Mouse (Mus musculus): Measurements from ENCODE around the gene Cd68. TPM values are rescaled to one million over a fixed set of nuclear protein-coding genes. Genes with fewer than 3 reads are reported as not detected.
A peak's percentile ranks its signal among the peaks of the same experiment; 100 is the strongest.

Cd68 gene
- polyA plus RNA-seq, 1 experiment from 2014 or later, result 15.0 TPM

GRCm38 (mm10) chr11:69681314-69682208 is 15.6 kb upstream of the Cd68 start, which contains the start of gene Senp3:
Gene Senp3, minus strand, starts transcription at chr11:69682084.
- Histone ChIP-seq H3K9me3 (replicated peaks) (no peaks in the 10 kb centered on the region), H3K27ac (peak within 1 kb of the TSS; percentile 95), H3K27me3 (replicated peaks) (peaks cover 3% of the 10 kb centered on the region; the same call in 1 of the 2 replicates), H3K4me2 (peak within 1 kb of the TSS; percentile 80), H3K4me3 (peak within 1 kb of the TSS; percentile 81), H3K36me3 (peaks cover 41% of the 10 kb centered on the region), H3K9ac (peak within 1 kb of the TSS; percentile 86), H3K4me1 (peaks cover 54% of the 10 kb centered on the region)
- WGBS (ENCODE audit: insufficient replicate concordance), result under 1% methylated on average over 79 of the region's 80 CpGs
- peak; percentile 96 for ATAC-seq

- no peak for ATAC-seq
- peaks cover 48% of the 10 kb centered on the region for H3K4me1 ChIP-seq
- H3K27ac ChIP-seq, result peak overlapping the region; percentile 24; the same call in 1 of the 2 replicates
These were observed 14.3 kb upstream of the Cd68 start for GRCm38 (mm10) chr11:69680136-69680855.

GRCm38 (mm10) chr11:69679144-69679543 is 13.2 kb upstream of the Cd68 start:
- Histone ChIP-seq H3K9me3 (replicated peaks) (no peaks in the 10 kb centered on the region), H3K9ac (0 out of 2 replicates have a peak overlapping the region, but pooled peaks have one; percentile 17), H3K36me3 (peaks cover 65% of the 10 kb centered on the region), H3K27me3 (replicated peaks) (no peaks in the 10 kb centered on the region; the same call in 1 of the 2 replicates), H3K4me1 (peaks cover 52% of the 10 kb centered on the region), H3K4me3 (no peak overlapping the region; the same call in 1 of the 2 replicates), H3K27ac (no peak overlapping the region), H3K4me2 (no peak overlapping the region)
- WGBS (ENCODE audit: insufficient replicate concordance), result 83% methylated on average over 2 of the region's 2 CpGs
- ATAC-seq, result no peak

More at GRCm38 (mm10) chr11:69680136-69680855, 14.3 kb upstream of the Cd68 start:
- 75% methylated on average over 30 of the region's 30 CpGs for WGBS (ENCODE audit: insufficient replicate concordance)
- Histone ChIP-seq H3K4me2 (peak overlapping the region; percentile 80), H3K9ac (peak overlapping the region; percentile 86), H3K27me3 (replicated peaks) (peaks cover 1% of the 10 kb centered on the region; the same call in 1 of the 2 replicates), H3K36me3 (peaks cover 53% of the 10 kb centered on the region), H3K9me3 (replicated peaks) (no peaks in the 10 kb centered on the region), H3K4me3 (peak overlapping the region; percentile 81)

GRCm38 (mm10) chr11:69672211-69672706 is 6.3 kb upstream of the Cd68 start, which contains the start of gene Eif4a1:
Gene Eif4a1, minus strand, starts transcription at chr11:69672423.
- Histone ChIP-seq H3K4me2 (peak within 1 kb of the TSS; percentile 89), H3K36me3 (peaks cover 86% of the 10 kb centered on the region), H3K4me3 (peak within 1 kb of the TSS; percentile 96), H3K9ac (peak within 1 kb of the TSS; percentile 99), H3K4me1 (peaks cover 58% of the 10 kb centered on the region), H3K9me3 (replicated peaks) (no peaks in the 10 kb centered on the region), H3K27me3 (replicated peaks) (no peaks in the 10 kb centered on the region), H3K27ac (peak within 1 kb of the TSS; percentile 97)
- peak; percentile 97 for ATAC-seq
- WGBS (ENCODE audit: insufficient replicate concordance), result under 1% methylated on average over 36 of the region's 36 CpGs

- Histone ChIP-seq H3K4me1 (peaks cover 58% of the 10 kb centered on the region), H3K9me3 (replicated peaks) (no peaks in the 10 kb centered on the region), H3K4me2 (peak overlapping the region; percentile 89), H3K27ac (peak overlapping the region; percentile 97), H3K27me3 (replicated peaks) (no peaks in the 10 kb centered on the region), H3K4me3 (peak overlapping the region; percentile 96), H3K36me3 (peaks cover 84% of the 10 kb centered on the region), H3K9ac (peak overlapping the region; percentile 99)
- under 1% methylated on average over 43 of the region's 43 CpGs for WGBS (ENCODE audit: insufficient replicate concordance)
- no peak for ATAC-seq
These were observed 5.8 kb upstream of the Cd68 start for GRCm38 (mm10) chr11:69671726-69672124.

- Histone ChIP-seq H3K4me3 (peak overlapping the region; percentile 96), H3K4me2 (peak overlapping the region; percentile 89), H3K36me3 (peaks cover 84% of the 10 kb centered on the region), H3K9ac (peak overlapping the region; percentile 99), H3K9me3 (replicated peaks) (no peaks in the 10 kb centered on the region), H3K4me1 (peaks cover 64% of the 10 kb centered on the region), H3K27ac (peak overlapping the region; percentile 97), H3K27me3 (replicated peaks) (no peaks in the 10 kb centered on the region)
- peak; percentile 58 for ATAC-seq
- WGBS (ENCODE audit: insufficient replicate concordance), result under 1% methylated on average over 61 of the region's 61 CpGs
These were observed 5.1 kb upstream of the Cd68 start for GRCm38 (mm10) chr11:69670786-69671725.

- peaks cover 77% of the 10 kb centered on the region for H3K36me3 ChIP-seq
These were observed 682 bp upstream of the Cd68 start for GRCm38 (mm10) chr11:69666665-69667005.

GRCm38 (mm10) chr11:69665457-69665960 is 444 bp downstream of the Cd68 start:
- Histone ChIP-seq H3K9me3 (replicated peaks) (no peaks in the 10 kb centered on the region), H3K9ac (no peak overlapping the region), H3K36me3 (peaks cover 69% of the 10 kb centered on the region), H3K4me3 (no peak overlapping the region), H3K27me3 (replicated peaks) (no peaks in the 10 kb centered on the region), H3K4me2 (peak overlapping the region; percentile 1; the same call in 1 of the 2 replicates), H3K4me1 (peaks cover 69% of the 10 kb centered on the region), H3K27ac (peak overlapping the region; percentile 53)
- no peak for ATAC-seq
- WGBS (ENCODE audit: insufficient replicate concordance), result 64% methylated on average over 9 of the region's 9 CpGs

More at GRCm38 (mm10) chr11:69666665-69667005, 682 bp upstream of the Cd68 start:
- H3K9me3 ChIP-seq (replicated peaks), result no peaks in the 10 kb centered on the region
- no peak overlapping the region for H3K4me3 ChIP-seq
- H3K4me1 ChIP-seq, result peaks cover 63% of the 10 kb centered on the region
- no peak for ATAC-seq
- H3K4me2 ChIP-seq, result no peak overlapping the region
- peak overlapping the region; percentile 53 for H3K27ac ChIP-seq
- WGBS (ENCODE audit: insufficient replicate concordance), result 69% methylated on average over 3 of the region's 3 CpGs
- no peak overlapping the region for H3K9ac ChIP-seq
- H3K27me3 ChIP-seq (replicated peaks), result no peaks in the 10 kb centered on the region

GRCm38 (mm10) chr11:69664841-69665240 is 1.1 kb downstream of the Cd68 start:
- WGBS (ENCODE audit: insufficient replicate concordance), result 86% methylated on average over 7 of the region's 7 CpGs
- H3K4me2 ChIP-seq, result no peak overlapping the region
- peaks cover 65% of the 10 kb centered on the region for H3K4me1 ChIP-seq
- ATAC-seq, result no peak
- peaks cover 69% of the 10 kb centered on the region for H3K36me3 ChIP-seq
- no peak overlapping the region for H3K4me3 ChIP-seq
- H3K27me3 ChIP-seq (replicated peaks), result no peaks in the 10 kb centered on the region
- H3K9ac ChIP-seq, result no peak overlapping the region
- H3K27ac ChIP-seq, result peak overlapping the region; percentile 93; the same call in 1 of the 2 replicates
- no peaks in the 10 kb centered on the region for H3K9me3 ChIP-seq (replicated peaks)

- Histone ChIP-seq H3K27me3 (replicated peaks) (no peaks in the 10 kb centered on the region), H3K4me1 (peaks cover 55% of the 10 kb centered on the region), H3K9ac (peak overlapping the region; percentile 70; the same call in 1 of the 2 replicates), H3K9me3 (replicated peaks) (no peaks in the 10 kb centered on the region), H3K27ac (peak overlapping the region; percentile 93), H3K4me2 (peak overlapping the region; percentile 75), H3K4me3 (peak overlapping the region; percentile 68; the same call in 1 of the 2 replicates), H3K36me3 (peaks cover 66% of the 10 kb centered on the region)
- WGBS (ENCODE audit: insufficient replicate concordance), result 74% methylated on average over 6 of the region's 6 CpGs
- no peak for ATAC-seq
These were observed 2.2 kb downstream of the Cd68 start for GRCm38 (mm10) chr11:69663795-69664194.

Measured in liver, embryonic 12.5 days (tissue).